Mouse (Mus musculus) hindbrain, embryonic 11.5 days (tissue): ENCODE measurements around the gene Ccdc69. TPM values are rescaled to one million over a fixed set of nuclear protein-coding genes. Genes with fewer than 3 reads are reported as not detected.
"Not testable (repeated sequence)": the region's sequence is repeated elsewhere in the genome, so short reads cannot be mapped to it uniquely, and the experiment has no call there.

Experiments
- ATAC-seq: fragments of 200-750 bp; cut with Nextera tagmentation; 2 replicates; pipeline ENCODE4 v1.8.0; 2017; ENCODE audit warnings: mild to moderate bottlenecking, moderate TSS enrichment, moderate library complexity; ENCODE audit not compliant: low FRiP score
- DNase-seq: peaks from one replicate; pipeline ENCODE4 v3.0.0-alpha.2; 2015; ENCODE audit warnings: low spot score
- H3K27ac ChIP-seq: fragments of 300-500 bp; sonication (generic); 2 replicates; pipeline ENCODE4 v1.5.1; 2014; ENCODE audit warnings: mild to moderate bottlenecking, low read depth, low read length
- H3K27me3 ChIP-seq: fragments of 300-500 bp; sonication (generic); 2 replicates; pipeline ENCODE4 v1.6.1; 2014; ENCODE audit warnings: mild to moderate bottlenecking, low read length, moderate library complexity, mixed read lengths; ENCODE audit not compliant: control insufficient read depth, insufficient read depth
- H3K36me3 ChIP-seq: fragments of 300-500 bp; sonication (generic); 2 replicates; pipeline ENCODE4 v1.6.1; 2014; ENCODE audit warnings: mild to moderate bottlenecking, low read length, moderate library complexity, mixed read lengths; ENCODE audit not compliant: control insufficient read depth, insufficient read depth
- H3K4me1 ChIP-seq: fragments of 300-500 bp; sonication (generic); replicated peaks from 2 replicates; pipeline ENCODE4 v1.6.1; 2014; ENCODE audit warnings: low read length, mixed read lengths; ENCODE audit not compliant: control insufficient read depth, insufficient read depth
- H3K4me2 ChIP-seq: fragments of 300-500 bp; sonication (generic); replicated peaks from 2 replicates; pipeline ENCODE4 v1.6.1; 2014; ENCODE audit warnings: mild to moderate bottlenecking, low read depth, low read length
- H3K4me3 ChIP-seq: fragments of 300-500 bp; sonication (generic); 2 replicates; pipeline ENCODE4 v1.5.1; 2014; ENCODE audit warnings: low read depth, low read length
- H3K9ac ChIP-seq: fragments of 300-500 bp; sonication (generic); 2 replicates; pipeline ENCODE4 v1.6.1; 2014; ENCODE audit warnings: low read depth, low read length
- H3K9me3 ChIP-seq: fragments of 300-500 bp; sonication (generic); 2 replicates; pipeline ENCODE4 v1.6.1; 2016; ENCODE audit warnings: low read length; ENCODE audit not compliant: control insufficient read depth
- WGBS: fragments of 180-500 bp; shearing (Covaris S2); extraction: QIAGEN DNeasy Blood & Tissue Kit; methylation state at CpG from one replicate; pipeline ENCODE4 v1.1.7; 2014; 5-methylcytosine and 5-hydroxymethylcytosine counted together
- polyA plus RNA-seq: library from polyadenylated mRNA; unstranded; fragments of >200 nt; fragmentation: Nextera tagmentation; extraction: Ambion mirVana; gene quantifications from 2 replicates; pipeline ENCODE4 v1.2.1, GENCODE M21; 2014

Ccdc69 gene
- polyA plus RNA-seq, 1 experiment from 2014 or later = 0.36 TPM

GRCm38 (mm10) chr11:55099019-55099771 is 21.3 kb upstream of the Ccdc69 start:
- Histone ChIP-seq H3K4me3 (no peak overlapping the region), H3K9ac (no peak overlapping the region), H3K27me3 (no peaks in the 10 kb centered on the region), H3K27ac (no peak overlapping the region), H3K4me2 (no peak overlapping the region), H3K4me1 (0 out of 2 replicates have a peak, but pooled peaks cover 2% of the 10 kb centered on the region), H3K36me3 (no peaks in the 10 kb centered on the region), H3K9me3 (no peaks in the 10 kb centered on the region)
- no peak for ATAC-seq
- WGBS = 90% methylated on average over 8 of the region's 8 CpGs
- DNase-seq = no peak

- peak overlapping the region; percentile 55; the same call in 1 of the 2 replicates for H3K9ac ChIP-seq
- no peak overlapping the region for H3K27ac ChIP-seq
- H3K27me3 ChIP-seq = no peaks in the 10 kb centered on the region
- H3K4me3 ChIP-seq = peak overlapping the region; percentile 36
- H3K4me1 ChIP-seq = 0 out of 2 replicates have a peak, but pooled peaks cover 2% of the 10 kb centered on the region
- no peaks in the 10 kb centered on the region for H3K9me3 ChIP-seq
- peak overlapping the region; percentile 45 for H3K4me2 ChIP-seq
- 16% methylated on average over 23 of the region's 24 CpGs for WGBS
- no peaks in the 10 kb centered on the region for H3K36me3 ChIP-seq
- DNase-seq = no peak
- ATAC-seq = no peak
Measured at GRCm38 (mm10) chr11:55098189-55098915, 20.4 kb upstream of the Ccdc69 start.

GRCm38 (mm10) chr11:55097463-55098188 is 19.7 kb upstream of the Ccdc69 start, which contains the start of gene Gm2a:
TSS of gene Gm2a (plus strand) at chr11:55098115.
- ATAC-seq = peak; percentile 95
- 0 out of 2 replicates have a peak, but pooled peaks cover 2% of the 10 kb centered on the region for H3K4me1 ChIP-seq
- H3K27ac ChIP-seq = no peak within 1 kb of the TSS
- WGBS = 3% methylated on average over 42 of the region's 45 CpGs
- peak within 1 kb of the TSS; percentile 45 for H3K4me2 ChIP-seq
- H3K36me3 ChIP-seq = no peaks in the 10 kb centered on the region
- DNase-seq = peak; percentile 96
- no peaks in the 10 kb centered on the region for H3K27me3 ChIP-seq
- no peaks in the 10 kb centered on the region for H3K9me3 ChIP-seq
- peak within 1 kb of the TSS; percentile 55; the same call in 1 of the 2 replicates for H3K9ac ChIP-seq
- H3K4me3 ChIP-seq = peak within 1 kb of the TSS; percentile 36

- no peak overlapping the region for H3K27ac ChIP-seq
- H3K9ac ChIP-seq = no peak overlapping the region
- 43% methylated on average over 11 of the region's 11 CpGs for WGBS
- DNase-seq (no peak), ATAC-seq (no peak)
- H3K36me3 ChIP-seq = no peaks in the 10 kb centered on the region
- H3K4me1 ChIP-seq = 0 out of 2 replicates have a peak, but pooled peaks cover 2% of the 10 kb centered on the region
- H3K4me3 ChIP-seq = peak overlapping the region; percentile 36
- H3K9me3 ChIP-seq = no peaks in the 10 kb centered on the region
- H3K4me2 ChIP-seq = peak overlapping the region; percentile 45
- no peaks in the 10 kb centered on the region for H3K27me3 ChIP-seq
Measured at GRCm38 (mm10) chr11:55096731-55097462, 19.0 kb upstream of the Ccdc69 start.

- H3K27ac ChIP-seq, H3K9ac ChIP-seq, H3K9me3 ChIP-seq, H3K4me3 ChIP-seq, H3K4me1 ChIP-seq, H3K27me3 ChIP-seq, H3K4me2 ChIP-seq, ATAC-seq, H3K36me3 ChIP-seq, DNase-seq: not testable (repeated sequence)
- WGBS = 83% methylated on average over 4 of the region's 4 CpGs
Measured at GRCm38 (mm10) chr11:55096296-55096695, 18.4 kb upstream of the Ccdc69 start.

GRCm38 (mm10) chr11:55093096-55093495 is 15.2 kb upstream of the Ccdc69 start:
- Histone ChIP-seq H3K9me3 (no peaks in the 10 kb centered on the region), H3K9ac (no peak overlapping the region), H3K4me2 (no peak overlapping the region), H3K27ac (no peak overlapping the region), H3K36me3 (no peaks in the 10 kb centered on the region), H3K27me3 (no peaks in the 10 kb centered on the region), H3K4me1 (no peaks in the 10 kb centered on the region), H3K4me3 (no peak overlapping the region)
- WGBS = 88% methylated on average over 7 of the region's 7 CpGs
- DNase-seq (no peak), ATAC-seq (no peak)

GRCm38 (mm10) chr11:55089892-55090291 is 12.0 kb upstream of the Ccdc69 start:
- Histone ChIP-seq H3K9ac (no peak overlapping the region), H3K4me1 (no peaks in the 10 kb centered on the region), H3K9me3 (no peaks in the 10 kb centered on the region), H3K4me2 (no peak overlapping the region), H3K4me3 (no peak overlapping the region), H3K27ac (no peak overlapping the region), H3K27me3 (no peaks in the 10 kb centered on the region), H3K36me3 (no peaks in the 10 kb centered on the region)
- 74% methylated on average over 2 of the region's 2 CpGs for WGBS
- no peak for DNase-seq
- no peak for ATAC-seq

GRCm38 (mm10) chr11:55087006-55087405 is 9.1 kb upstream of the Ccdc69 start:
- ATAC-seq = no peak
- peak; percentile 88 for DNase-seq
- Histone ChIP-seq H3K4me2 (no peak overlapping the region), H3K27ac (no peak overlapping the region), H3K9ac (no peak overlapping the region), H3K27me3 (no peaks in the 10 kb centered on the region), H3K36me3 (no peaks in the 10 kb centered on the region), H3K4me1 (no peaks in the 10 kb centered on the region), H3K9me3 (no peaks in the 10 kb centered on the region), H3K4me3 (no peak overlapping the region)
- WGBS = 5% methylated on average over 10 of the region's 10 CpGs
